Mouse (Mus musculus): ENCODE results near the gene Plekha4.

DNA sequence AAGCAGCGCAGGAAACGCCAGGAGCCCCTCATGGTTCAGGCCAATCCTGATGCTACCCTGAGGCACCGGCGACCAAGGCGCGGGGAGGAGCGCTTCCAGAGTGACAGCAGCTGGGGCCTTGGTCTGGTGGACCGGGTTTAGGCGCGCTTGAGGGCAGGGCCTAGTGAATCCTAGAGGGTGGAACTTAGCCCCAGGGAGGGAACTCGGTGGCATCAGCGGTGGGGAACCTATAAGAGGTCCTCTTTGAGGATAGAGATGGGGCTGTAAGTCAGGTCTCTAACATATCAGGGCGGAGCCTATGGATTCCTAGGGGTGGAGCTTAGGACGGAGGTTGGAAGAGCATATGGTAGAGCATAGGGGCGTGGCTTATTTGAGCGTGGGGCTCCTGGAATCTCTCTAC, 10.7 kb upstream of the Plekha4 start:
- TF ChIP-seq CTCF (IDR thresholded peaks at IDR 0.05; ENCODE audit: borderline replicate concordance, control insufficient read depth, extremely low read depth, insufficient read depth, low read length, poor library complexity) (no peak), POLR2A (IDR thresholded peaks at IDR 0.05; ENCODE audit: control insufficient read depth, extremely low read depth, insufficient read depth, low read length, poor library complexity) (no peak)
